Mouse (Mus musculus): ENCODE measurements at regions not wholly inside any gene's neighbourhood (a gene's known extent, or its start where the extent isn't known, plus 50 kb on each side); places are given as distances from the start of the nearest gene placed in this dataset.
"Not testable (repeated sequence)": the region's sequence is repeated elsewhere in the genome, so short reads cannot be mapped to it uniquely, and the experiment has no call there.

- no peaks in the 10 kb centered on the region for H3K9me3 ChIP-seq (replicated peaks)
- 58% methylated on average over 5 of the region's 5 CpGs for WGBS
- no peaks in the 10 kb centered on the region for H3K4me1 ChIP-seq (replicated peaks)
- no peaks in the 10 kb centered on the region for H3K27me3 ChIP-seq
- H3K9ac ChIP-seq, result no peak overlapping the region
- H3K36me3 ChIP-seq, result no peaks in the 10 kb centered on the region
- H3K4me3 ChIP-seq, result no peak overlapping the region
- no peak for ATAC-seq (replicated peaks; ENCODE audit: insufficient number of reproducible peaks, insufficient read depth, low FRiP score, low read depth)
- H3K27ac ChIP-seq, result no peak overlapping the region
- H3K4me2 ChIP-seq, result no peak overlapping the region
These were observed 87.2 kb upstream of the Pfn2 start for GRCm38 (mm10) chr3:57935042-57935610.

DNA sequence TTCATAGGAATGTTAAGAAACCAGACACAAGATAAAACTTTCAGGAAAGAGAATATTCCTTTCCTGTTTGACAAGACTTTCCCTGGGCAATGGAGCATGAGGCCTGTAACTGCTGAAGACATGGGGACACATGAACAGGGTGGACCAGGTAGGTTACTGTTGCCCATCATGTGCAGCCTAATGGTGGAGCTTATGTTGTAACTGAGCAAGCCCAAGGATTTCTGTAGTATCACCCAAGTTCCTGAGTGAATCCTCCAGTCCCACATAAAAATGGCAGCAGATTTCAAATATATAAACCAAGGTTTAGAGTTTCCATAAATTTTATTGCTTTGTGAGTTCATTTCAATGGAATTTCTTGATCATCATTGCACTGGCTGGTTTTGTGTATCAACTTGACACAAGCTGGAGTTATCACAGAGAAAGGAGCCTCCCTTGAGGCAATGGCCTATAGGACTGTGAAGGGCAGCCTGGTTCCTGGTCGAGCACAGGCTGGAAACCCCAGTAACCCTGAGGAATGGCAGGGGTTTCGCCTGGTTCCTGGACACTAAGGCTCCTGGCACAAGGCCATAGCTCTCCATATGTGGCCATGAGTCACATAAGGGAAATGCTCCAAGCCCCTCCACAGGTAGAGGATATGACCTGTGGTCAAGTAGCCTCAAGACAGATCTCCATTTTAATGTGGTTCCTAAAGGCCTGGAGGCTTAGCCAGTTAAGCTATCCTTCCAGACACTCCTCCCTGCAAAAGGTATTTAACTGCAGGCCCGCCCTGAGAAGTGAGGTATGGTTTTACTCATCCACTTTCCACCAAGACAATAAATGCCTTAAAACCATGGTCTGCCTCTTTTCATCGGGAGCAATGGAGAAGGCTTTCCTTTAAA, 92.9 kb upstream of the Pfn2 start:
- Histone ChIP-seq H3K9me3 (replicated peaks) (no peaks in the 10 kb centered on the region), H3K4me1 (replicated peaks) (no peaks in the 10 kb centered on the region), H3K4me3 (no peak overlapping the region), H3K36me3 (no peaks in the 10 kb centered on the region), H3K9ac (no peak overlapping the region), H3K4me2 (no peak overlapping the region), H3K27me3 (no peaks in the 10 kb centered on the region), H3K27ac (no peak overlapping the region)
- WGBS, result 76% methylated on average over 4 of the region's 4 CpGs
- ATAC-seq (replicated peaks; ENCODE audit: insufficient number of reproducible peaks, insufficient read depth, low FRiP score, low read depth), result no peak

- 72% methylated on average over 2 of the region's 2 CpGs for WGBS
- Histone ChIP-seq H3K27ac (no peak overlapping the region), H3K27me3 (no peaks in the 10 kb centered on the region), H3K36me3 (no peaks in the 10 kb centered on the region), H3K4me1 (replicated peaks) (no peaks in the 10 kb centered on the region), H3K9ac (no peak overlapping the region), H3K9me3 (replicated peaks) (no peaks in the 10 kb centered on the region), H3K4me3 (no peak overlapping the region), H3K4me2 (no peak overlapping the region)
- ATAC-seq (replicated peaks; ENCODE audit: insufficient number of reproducible peaks, insufficient read depth, low FRiP score, low read depth), result no peak
These were observed 96.8 kb upstream of the Pfn2 start for GRCm38 (mm10) chr3:57944698-57945097.

GRCm38 (mm10) chr3:57945765-57946164, 97.9 kb upstream of the Pfn2 start:
- H3K4me3 ChIP-seq, result no peak overlapping the region
- H3K27me3 ChIP-seq, result no peaks in the 10 kb centered on the region
- H3K9ac ChIP-seq, result no peak overlapping the region
- H3K36me3 ChIP-seq, result no peaks in the 10 kb centered on the region
- no peak overlapping the region for H3K4me2 ChIP-seq
- H3K27ac ChIP-seq, result no peak overlapping the region
- H3K9me3 ChIP-seq (replicated peaks), result no peaks in the 10 kb centered on the region
- ATAC-seq (replicated peaks; ENCODE audit: insufficient number of reproducible peaks, insufficient read depth, low FRiP score, low read depth), result no peak
- H3K4me1 ChIP-seq (replicated peaks), result peaks cover 3% of the 10 kb centered on the region; the same call in 1 of the 2 replicates
- 79% methylated on average over 5 of the region's 5 CpGs for WGBS

DNA sequence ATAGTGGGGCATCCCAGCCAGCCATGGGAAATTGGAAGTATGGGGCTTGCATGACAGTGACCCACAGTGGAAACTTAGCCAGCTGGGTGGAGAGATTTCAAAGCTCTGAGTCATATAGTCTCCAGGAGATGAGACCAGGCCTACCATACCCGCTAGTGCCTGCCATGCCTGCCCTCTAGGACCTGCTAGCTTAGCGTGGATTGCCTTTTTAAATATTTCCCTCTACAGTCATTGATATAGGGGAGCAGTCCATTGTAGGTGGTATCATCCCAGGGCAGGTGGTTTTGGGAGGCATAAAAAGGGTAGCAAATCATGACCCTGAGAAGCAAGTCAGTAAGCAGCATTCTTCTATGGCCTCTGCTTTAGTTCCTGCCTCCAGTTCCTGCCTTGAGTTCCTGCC, 99.5 kb upstream of the Pfn2 start:
- no peak for ATAC-seq (replicated peaks; ENCODE audit: insufficient number of reproducible peaks, insufficient read depth, low FRiP score, low read depth)
- WGBS, result 85% methylated on average over 2 of the region's 2 CpGs
- Histone ChIP-seq H3K9ac (no peak overlapping the region), H3K4me3 (no peak overlapping the region), H3K36me3 (no peaks in the 10 kb centered on the region), H3K27ac (no peak overlapping the region), H3K4me1 (replicated peaks) (peaks cover 7% of the 10 kb centered on the region; the same call in 1 of the 2 replicates), H3K9me3 (replicated peaks) (no peaks in the 10 kb centered on the region), H3K4me2 (no peak overlapping the region), H3K27me3 (no peaks in the 10 kb centered on the region)

DNA sequence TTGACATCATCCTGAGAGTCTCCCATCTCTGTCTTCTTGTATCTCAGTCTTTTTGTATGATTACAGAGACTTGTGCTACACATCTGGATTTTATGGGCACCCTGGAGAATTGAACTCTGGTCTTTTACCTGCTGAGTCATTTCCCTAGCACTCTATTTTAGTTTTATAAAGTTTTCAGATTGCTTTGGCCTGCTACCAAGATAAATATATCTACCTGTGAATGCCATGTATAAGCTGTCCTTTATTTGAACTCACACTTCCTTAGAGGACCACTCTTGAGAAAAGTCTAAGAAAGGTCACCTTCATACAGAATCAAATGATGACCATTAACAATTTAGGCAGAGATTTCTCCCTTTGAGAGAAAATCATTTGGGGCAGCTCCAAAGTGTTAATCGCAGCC, 100.8 kb upstream of the Pfn2 start:
- WGBS, result 87% methylated on average over 1 of the region's 1 CpGs
- peaks cover 7% of the 10 kb centered on the region; the same call in 1 of the 2 replicates for H3K4me1 ChIP-seq (replicated peaks)
- H3K4me2 ChIP-seq, result no peak overlapping the region
- H3K9me3 ChIP-seq (replicated peaks), result no peaks in the 10 kb centered on the region
- no peak overlapping the region for H3K9ac ChIP-seq
- H3K36me3 ChIP-seq, result no peaks in the 10 kb centered on the region
- no peak for ATAC-seq (replicated peaks; ENCODE audit: insufficient number of reproducible peaks, insufficient read depth, low FRiP score, low read depth)
- no peaks in the 10 kb centered on the region for H3K27me3 ChIP-seq
- no peak overlapping the region for H3K4me3 ChIP-seq
- H3K27ac ChIP-seq, result no peak overlapping the region

GRCm38 (mm10) chr3:57950431-57951331, 102.8 kb upstream of the Pfn2 start:
- H3K4me2 ChIP-seq, result no peak overlapping the region
- H3K9me3 ChIP-seq (replicated peaks), result no peaks in the 10 kb centered on the region
- H3K4me1 ChIP-seq (replicated peaks), result peaks cover 7% of the 10 kb centered on the region; the same call in 1 of the 2 replicates
- no peaks in the 10 kb centered on the region for H3K27me3 ChIP-seq
- no peak overlapping the region for H3K9ac ChIP-seq
- H3K36me3 ChIP-seq, result no peaks in the 10 kb centered on the region
- WGBS, result 48% methylated on average over 7 of the region's 7 CpGs
- ATAC-seq (replicated peaks; ENCODE audit: insufficient number of reproducible peaks, insufficient read depth, low FRiP score, low read depth), result no peak
- H3K4me3 ChIP-seq, result no peak overlapping the region
- H3K27ac ChIP-seq, result no peak overlapping the region

- no peaks in the 10 kb centered on the region for H3K9me3 ChIP-seq (replicated peaks)
- no peak overlapping the region for H3K9ac ChIP-seq
- H3K27me3 ChIP-seq, result no peaks in the 10 kb centered on the region
- H3K36me3 ChIP-seq, result no peaks in the 10 kb centered on the region
- H3K4me3 ChIP-seq, result no peak overlapping the region
- H3K4me2 ChIP-seq, result no peak overlapping the region
- ATAC-seq (replicated peaks; ENCODE audit: insufficient number of reproducible peaks, insufficient read depth, low FRiP score, low read depth), result no peak
- 54% methylated on average over 5 of the region's 5 CpGs for WGBS
- no peak overlapping the region for H3K27ac ChIP-seq
- H3K4me1 ChIP-seq (replicated peaks), result peaks cover 7% of the 10 kb centered on the region; the same call in 1 of the 2 replicates
These were observed 103.6 kb upstream of the Pfn2 start for GRCm38 (mm10) chr3:57951438-57951837.

DNA sequence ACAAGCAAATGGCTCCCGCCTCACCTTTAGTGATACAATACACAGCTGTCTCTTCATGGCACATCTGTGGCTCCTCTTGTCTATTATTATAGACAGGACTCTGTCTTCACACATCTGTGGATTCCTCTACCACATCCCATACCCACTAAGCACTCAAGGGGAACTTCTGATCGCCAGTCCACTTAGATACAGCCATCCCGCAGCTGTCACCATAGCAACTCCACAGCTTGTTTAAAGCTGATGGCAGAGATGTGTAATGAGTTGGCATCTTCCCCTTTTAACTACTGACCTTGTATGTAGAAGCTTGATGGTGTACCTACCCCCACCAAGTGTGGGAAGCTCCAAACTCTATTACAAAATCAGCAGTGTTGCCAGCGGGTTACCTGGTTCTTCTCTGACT, 109.5 kb upstream of the Pfn2 start:
- no peak overlapping the region for H3K4me2 ChIP-seq
- no peaks in the 10 kb centered on the region for H3K36me3 ChIP-seq
- no peaks in the 10 kb centered on the region for H3K4me1 ChIP-seq (replicated peaks)
- 75% methylated on average over 4 of the region's 4 CpGs for WGBS
- no peaks in the 10 kb centered on the region for H3K9me3 ChIP-seq (replicated peaks)
- H3K4me3 ChIP-seq, result no peak overlapping the region
- H3K27me3 ChIP-seq, result no peaks in the 10 kb centered on the region
- no peak overlapping the region for H3K27ac ChIP-seq
- H3K9ac ChIP-seq, result no peak overlapping the region
- no peak for ATAC-seq (replicated peaks; ENCODE audit: insufficient number of reproducible peaks, insufficient read depth, low FRiP score, low read depth)

DNA sequence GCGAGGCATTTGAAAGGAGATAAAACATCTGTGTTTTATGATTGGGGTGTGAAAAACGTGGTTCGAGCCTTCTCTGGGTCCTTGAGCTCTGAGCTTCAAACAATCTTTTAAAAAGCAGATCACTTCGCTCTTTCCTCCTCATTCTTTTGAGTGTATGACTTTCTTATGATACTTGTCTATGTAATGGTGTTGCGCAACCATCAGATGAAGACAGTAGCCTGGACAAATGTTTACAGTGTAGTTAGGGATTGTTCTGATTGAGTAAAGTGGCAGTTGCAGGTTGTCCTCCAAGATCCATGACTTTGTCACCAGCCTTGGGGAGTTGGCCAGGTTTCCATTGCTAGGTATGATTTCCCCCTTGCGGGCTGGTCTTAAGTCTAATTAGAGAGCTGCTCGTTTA, 116.1 kb upstream of the Pfn2 start:
- H3K9ac ChIP-seq, result no peak overlapping the region
- H3K27me3 ChIP-seq, result no peaks in the 10 kb centered on the region
- no peaks in the 10 kb centered on the region for H3K36me3 ChIP-seq
- H3K9me3 ChIP-seq (replicated peaks), result no peaks in the 10 kb centered on the region
- ATAC-seq (replicated peaks; ENCODE audit: insufficient number of reproducible peaks, insufficient read depth, low FRiP score, low read depth), result no peak
- WGBS, result 82% methylated on average over 7 of the region's 7 CpGs
- H3K4me3 ChIP-seq, result no peak overlapping the region
- no peaks in the 10 kb centered on the region for H3K4me1 ChIP-seq (replicated peaks)
- no peak overlapping the region for H3K27ac ChIP-seq
- no peak overlapping the region for H3K4me2 ChIP-seq

- H3K4me1 ChIP-seq (replicated peaks); ATAC-seq (replicated peaks; ENCODE audit: insufficient number of reproducible peaks, insufficient read depth, low FRiP score, low read depth); H3K9ac ChIP-seq; H3K27ac ChIP-seq; H3K36me3 ChIP-seq; H3K4me2 ChIP-seq; H3K4me3 ChIP-seq; H3K9me3 ChIP-seq (replicated peaks); H3K27me3 ChIP-seq: not testable (repeated sequence)
- 69% methylated on average over 2 of the region's 2 CpGs for WGBS
These were observed 122.7 kb upstream of the Pfn2 start for GRCm38 (mm10) chr3:57970614-57971013.
